Mouse (Mus musculus): ENCODE data around the gene Samd13.

Gene Samd13

GRCm38 (mm10) chr3:146684811-146685675 lies at the start of gene Samd13:
Gene Samd13, minus strand, starts transcription at chr3:146685592.
- DNase-seq (ENCODE audit: low spot score in 2 of 2), result peak; percentile 58 to 59

- DNase-seq (ENCODE audit: low spot score in 2 of 2), result no peak
Observed at GRCm38 (mm10) chr3:146731499-146731898, 46.1 kb upstream of the Samd13 start.

- no peak for DNase-seq (ENCODE audit: low spot score in 2 of 2)
Observed at GRCm38 (mm10) chr3:146723037-146723436, 37.6 kb upstream of the Samd13 start.

- no peak for DNase-seq (ENCODE audit: low spot score in 2 of 2)
Observed at GRCm38 (mm10) chr3:146719696-146720095, 34.3 kb upstream of the Samd13 start.

GRCm38 (mm10) chr3:146718251-146718650 lies 32.9 kb upstream of the Samd13 start:
- no peak for DNase-seq (ENCODE audit: low spot score in 2 of 2)

- no peak for DNase-seq (ENCODE audit: low spot score in 2 of 2)
Observed at GRCm38 (mm10) chr3:146712305-146712704, 26.9 kb upstream of the Samd13 start.

GRCm38 (mm10) chr3:146711559-146711958 lies 26.2 kb upstream of the Samd13 start:
- DNase-seq (ENCODE audit: low spot score in 2 of 2), result no peak

GRCm38 (mm10) chr3:146711084-146711483 lies 25.7 kb upstream of the Samd13 start:
- DNase-seq (ENCODE audit: low spot score in 2 of 2), result no peak

- no peak for DNase-seq (ENCODE audit: low spot score in 2 of 2)
Observed at GRCm38 (mm10) chr3:146709086-146709485, 23.7 kb upstream of the Samd13 start.

- no peak for DNase-seq (ENCODE audit: low spot score in 2 of 2)
Observed at GRCm38 (mm10) chr3:146708381-146708780, 23.0 kb upstream of the Samd13 start.

- no peak for DNase-seq (ENCODE audit: low spot score in 2 of 2)
Observed at GRCm38 (mm10) chr3:146704099-146704498, 18.7 kb upstream of the Samd13 start.

- no peak for DNase-seq (ENCODE audit: low spot score in 2 of 2)
Observed at GRCm38 (mm10) chr3:146700051-146700450, 14.7 kb upstream of the Samd13 start.

GRCm38 (mm10) chr3:146698982-146699381 lies 13.6 kb upstream of the Samd13 start:
- no peak for DNase-seq (ENCODE audit: low spot score in 2 of 2)

GRCm38 (mm10) chr3:146692547-146692946 lies 7.2 kb upstream of the Samd13 start:
- no peak for DNase-seq (ENCODE audit: low spot score in 2 of 2)

GRCm38 (mm10) chr3:146687121-146687725 lies 1.8 kb upstream of the Samd13 start:
- DNase-seq (ENCODE audit: low spot score in 2 of 2), result no peak

- no peak for DNase-seq (ENCODE audit: low spot score in 2 of 2)
Observed at GRCm38 (mm10) chr3:146686428-146686827, 1.0 kb upstream of the Samd13 start.

- no peak for DNase-seq (ENCODE audit: low spot score in 2 of 2)
Observed at GRCm38 (mm10) chr3:146683095-146683494, 2.3 kb downstream of the Samd13 start.

GRCm38 (mm10) chr3:146682140-146682651 lies 3.2 kb downstream of the Samd13 start:
- peak; percentile 31 to 65 for DNase-seq (ENCODE audit: low spot score in 2 of 2)

- DNase-seq (ENCODE audit: low spot score in 2 of 2), result no peak
Observed at GRCm38 (mm10) chr3:146681696-146682095, 3.7 kb downstream of the Samd13 start.

- no peak for DNase-seq (ENCODE audit: low spot score in 2 of 2)
Observed at GRCm38 (mm10) chr3:146680625-146681024, 4.8 kb downstream of the Samd13 start.

- DNase-seq (ENCODE audit: low spot score in 2 of 2), result no peak
Observed at GRCm38 (mm10) chr3:146679646-146680045, 5.7 kb downstream of the Samd13 start.

- no peak for DNase-seq (ENCODE audit: low spot score in 2 of 2)
Observed at GRCm38 (mm10) chr3:146676193-146676592, 9.2 kb downstream of the Samd13 start.

GRCm38 (mm10) chr3:146675101-146675500 lies 10.3 kb downstream of the Samd13 start:
- no peak for DNase-seq (ENCODE audit: low spot score in 2 of 2)
